Mouse (Mus musculus) cortical plate, adult 2 months (tissue): ENCODE data around the gene Tmc7.

Source experiments
- CTCF ChIP-seq: fragments of 200-500 bp; IDR thresholded peaks from 2 replicates; pipeline ENCODE4 v1.5.1; 2011; ENCODE audit warnings: mild to moderate bottlenecking, control low read depth, low read length; ENCODE audit not compliant: insufficient read depth; ENCODE audit errors: extremely low read depth
- POLR2A ChIP-seq: fragments of 200-500 bp; IDR thresholded peaks from 2 replicates; pipeline ENCODE4 v1.6.1; 2011; ENCODE audit warnings: mild to moderate bottlenecking, low read length, control low read depth; ENCODE audit not compliant: insufficient read depth; ENCODE audit errors: extremely low read depth

GRCm38 (mm10) chr7:118494892-118495579 is 89.5 kb downstream of the Tmc7 start:
- TF ChIP-seq POLR2A = no peak
- TF ChIP-seq CTCF = no peak
